Mouse (Mus musculus): ENCODE data around the gene Tbc1d10b.
"Not testable (repeated sequence)": the region's sequence is repeated elsewhere in the genome, so short reads cannot be mapped to it uniquely, and the experiment has no call there.

Gene Tbc1d10b

GRCm38 (mm10) chr7:127207374-127208294 lies 634 bp downstream of the Tbc1d10b start:
- ATAC-seq (ENCODE audit: low TSS enrichment), result no peak

- no peak for ATAC-seq (ENCODE audit: low TSS enrichment)
These were observed 1.7 kb downstream of the Tbc1d10b start for GRCm38 (mm10) chr7:127206606-127207005.

GRCm38 (mm10) chr7:127196484-127196883 lies 11.8 kb downstream of the Tbc1d10b start:
- no peak for ATAC-seq (ENCODE audit: low TSS enrichment)

GRCm38 (mm10) chr7:127195544-127196295 lies 12.5 kb downstream of the Tbc1d10b start, which contains the start of gene Cd2bp2:
Cd2bp2 (minus strand) TSS chr7:127196050.
- ATAC-seq (ENCODE audit: low TSS enrichment), result peak; percentile 95

- no peak for ATAC-seq (ENCODE audit: low TSS enrichment)
These were observed 13.6 kb downstream of the Tbc1d10b start for GRCm38 (mm10) chr7:127194633-127195029.

- ATAC-seq (ENCODE audit: low TSS enrichment), result no peak
These were observed 14.1 kb downstream of the Tbc1d10b start for GRCm38 (mm10) chr7:127194011-127194632.

- no peak for ATAC-seq (ENCODE audit: low TSS enrichment)
These were observed 15.3 kb downstream of the Tbc1d10b start for GRCm38 (mm10) chr7:127192989-127193388.

- no peak for ATAC-seq (ENCODE audit: low TSS enrichment)
These were observed 17.6 kb downstream of the Tbc1d10b start for GRCm38 (mm10) chr7:127190672-127191071.

GRCm38 (mm10) chr7:127188305-127189276 lies 19.7 kb downstream of the Tbc1d10b start:
- peak; percentile 50; the same call in 1 of the 2 replicates for ATAC-seq (ENCODE audit: low TSS enrichment)

GRCm38 (mm10) chr7:127187351-127187750 lies 20.9 kb downstream of the Tbc1d10b start:
- ATAC-seq (ENCODE audit: low TSS enrichment), result no peak

- ATAC-seq (ENCODE audit: low TSS enrichment), result peak; percentile 44; the same call in 1 of the 2 replicates
These were observed 22.7 kb downstream of the Tbc1d10b start for GRCm38 (mm10) chr7:127185601-127186000.

GRCm38 (mm10) chr7:127184720-127185119 lies 23.5 kb downstream of the Tbc1d10b start:
- no peak for ATAC-seq (ENCODE audit: low TSS enrichment)

GRCm38 (mm10) chr7:127183828-127184227 lies 24.4 kb downstream of the Tbc1d10b start:
- no peak for ATAC-seq (ENCODE audit: low TSS enrichment)

- no peak for ATAC-seq (ENCODE audit: low TSS enrichment)
These were observed 24.9 kb downstream of the Tbc1d10b start for GRCm38 (mm10) chr7:127183345-127183744.

- ATAC-seq (ENCODE audit: low TSS enrichment), result not testable (repeated sequence)
These were observed 26.5 kb downstream of the Tbc1d10b start for GRCm38 (mm10) chr7:127181724-127182123.

- no peak for ATAC-seq (ENCODE audit: low TSS enrichment)
These were observed 27.5 kb downstream of the Tbc1d10b start for GRCm38 (mm10) chr7:127180783-127181182.

GRCm38 (mm10) chr7:127176937-127177336 lies 31.3 kb downstream of the Tbc1d10b start:
- no peak for ATAC-seq (ENCODE audit: low TSS enrichment)

- no peak for ATAC-seq (ENCODE audit: low TSS enrichment)
These were observed 41.8 kb downstream of the Tbc1d10b start for GRCm38 (mm10) chr7:127166501-127166900.

- no peak for ATAC-seq (ENCODE audit: low TSS enrichment)
These were observed 42.4 kb downstream of the Tbc1d10b start for GRCm38 (mm10) chr7:127165607-127166493.

GRCm38 (mm10) chr7:127164002-127164401 lies 44.3 kb downstream of the Tbc1d10b start:
- ATAC-seq (ENCODE audit: low TSS enrichment), result no peak

All from frontal cortex, adult (tissue).